Mouse (Mus musculus) heart, adult 8-10 months (tissue): Measurements from ENCODE around the gene Fam160a1. TPM values are rescaled to one million over a fixed set of nuclear protein-coding genes. Genes with fewer than 3 reads are reported as not detected.
A peak's percentile ranks its signal among the peaks of the same experiment; 100 is the strongest.

Source experiments
- DNase-seq: peaks from one replicate; pipeline ENCODE4 v3.0.0; 2022; ENCODE audit warnings: low spot score
- total RNA-seq, 4 experiments: library from RNA; stranded (reverse); gene quantifications; 2 replicates each; pipeline ENCODE4 v1.2.4; 2022

The Fam160a1 gene
- total RNA-seq, 4 experiments from 2014 or later = 54.1 to 61.6 (median 58.5) TPM

- peak; percentile 22 for DNase-seq
Observed at GRCm38 (mm10) chr3:85827283-85827682, 10.2 kb upstream of the Fam160a1 start.

- DNase-seq = no peak
Observed at GRCm38 (mm10) chr3:85820839-85821548, 3.9 kb upstream of the Fam160a1 start.

- DNase-seq = no peak
Observed at GRCm38 (mm10) chr3:85819319-85819718, 2.2 kb upstream of the Fam160a1 start.

- DNase-seq = peak; percentile 21
Observed at GRCm38 (mm10) chr3:85814241-85814640, 2.9 kb downstream of the Fam160a1 start.

GRCm38 (mm10) chr3:85813101-85814014, 3.7 kb downstream of the Fam160a1 start:
- peak; percentile 30 for DNase-seq

GRCm38 (mm10) chr3:85812010-85812409, 5.1 kb downstream of the Fam160a1 start:
- no peak for DNase-seq

GRCm38 (mm10) chr3:85793166-85793565, 23.9 kb downstream of the Fam160a1 start:
- no peak for DNase-seq

- no peak for DNase-seq
Observed at GRCm38 (mm10) chr3:85789748-85790147, 27.3 kb downstream of the Fam160a1 start.

GRCm38 (mm10) chr3:85786501-85786900, 30.6 kb downstream of the Fam160a1 start:
- DNase-seq = no peak

GRCm38 (mm10) chr3:85780906-85781305, 36.2 kb downstream of the Fam160a1 start:
- DNase-seq = peak; percentile 41

- DNase-seq = no peak
Observed at GRCm38 (mm10) chr3:85780332-85780731, 36.8 kb downstream of the Fam160a1 start.

GRCm38 (mm10) chr3:85777841-85778240, 39.2 kb downstream of the Fam160a1 start:
- DNase-seq = no peak

GRCm38 (mm10) chr3:85777356-85777755, 39.7 kb downstream of the Fam160a1 start:
- no peak for DNase-seq

- DNase-seq = no peak
Observed at GRCm38 (mm10) chr3:85776707-85777106, 40.4 kb downstream of the Fam160a1 start.

GRCm38 (mm10) chr3:85776126-85776525, 41.0 kb downstream of the Fam160a1 start:
- no peak for DNase-seq

GRCm38 (mm10) chr3:85773886-85774285, 43.2 kb downstream of the Fam160a1 start:
- DNase-seq = peak; percentile 28

- DNase-seq = no peak
Observed at GRCm38 (mm10) chr3:85773425-85773824, 43.7 kb downstream of the Fam160a1 start.

GRCm38 (mm10) chr3:85764937-85765337, 52.2 kb downstream of the Fam160a1 start:
- DNase-seq = no peak

GRCm38 (mm10) chr3:85764008-85764834, 52.9 kb downstream of the Fam160a1 start:
- DNase-seq = no peak

- no peak for DNase-seq
Observed at GRCm38 (mm10) chr3:85757944-85758343, 59.1 kb downstream of the Fam160a1 start.

GRCm38 (mm10) chr3:85757435-85757834, 59.7 kb downstream of the Fam160a1 start:
- DNase-seq = no peak

GRCm38 (mm10) chr3:85749348-85749747, 67.7 kb downstream of the Fam160a1 start:
- no peak for DNase-seq
